Mouse (Mus musculus) limb, embryonic 15.5 days (tissue): ENCODE measurements around the gene Pard6a. TPM values are rescaled to one million over a fixed set of nuclear protein-coding genes. Genes with fewer than 3 reads are reported as not detected.

Experiments
- ATAC-seq: fragments of 200-750 bp; cut with Nextera tagmentation; 2 replicates; pipeline ENCODE4 v1.8.0; 2017; ENCODE audit warnings: low read depth, moderate TSS enrichment; ENCODE audit not compliant: insufficient number of reproducible peaks, low FRiP score, low TSS enrichment
- H3K27ac ChIP-seq: fragments of 300-500 bp; sonication (generic); 2 replicates; pipeline ENCODE4 v1.5.1; 2015; ENCODE audit warnings: moderate library complexity, mild to moderate bottlenecking, inconsistent platforms
- H3K27me3 ChIP-seq: fragments of 300-500 bp; sonication (generic); 2 replicates; pipeline ENCODE4 v1.6.1; 2015; ENCODE audit warnings: inconsistent platforms
- H3K36me3 ChIP-seq: fragments of 300-500 bp; sonication (generic); 2 replicates; pipeline ENCODE4 v1.6.1; 2015; ENCODE audit warnings: inconsistent platforms
- H3K4me1 ChIP-seq: fragments of 300-500 bp; sonication (generic); 2 replicates; pipeline ENCODE4 v1.6.1; 2015; ENCODE audit warnings: inconsistent platforms
- H3K4me2 ChIP-seq: fragments of 300-500 bp; sonication (generic); 2 replicates; pipeline ENCODE4 v1.6.1; 2015; ENCODE audit warnings: mild to moderate bottlenecking, inconsistent platforms
- H3K4me3 ChIP-seq: fragments of 300-500 bp; sonication (generic); 2 replicates; pipeline ENCODE4 v1.5.1; 2015; ENCODE audit warnings: mild to moderate bottlenecking, inconsistent platforms
- H3K9ac ChIP-seq: fragments of 300-500 bp; sonication (generic); 2 replicates; pipeline ENCODE4 v1.6.1; 2015; ENCODE audit warnings: inconsistent platforms
- H3K9me3 ChIP-seq: fragments of 300-500 bp; sonication (generic); 2 replicates; pipeline ENCODE4 v1.6.1; 2016; ENCODE audit warnings: inconsistent platforms
- WGBS: fragments of 180-500 bp; shearing (Covaris S2); methylation state at CpG from one replicate; pipeline ENCODE4 v1.1.7; 2015; 5-methylcytosine and 5-hydroxymethylcytosine counted together
- polyA plus RNA-seq: library from polyadenylated mRNA; unstranded; fragments of >200 nt; fragmentation: Nextera tagmentation; extraction: Ambion mirVana; gene quantifications from 2 replicates; pipeline ENCODE4 v1.2.1, GENCODE M21; 2015

Pard6a gene
- 15.2 and 17.5 TPM in 2 replicates for polyA plus RNA-seq

DNA sequence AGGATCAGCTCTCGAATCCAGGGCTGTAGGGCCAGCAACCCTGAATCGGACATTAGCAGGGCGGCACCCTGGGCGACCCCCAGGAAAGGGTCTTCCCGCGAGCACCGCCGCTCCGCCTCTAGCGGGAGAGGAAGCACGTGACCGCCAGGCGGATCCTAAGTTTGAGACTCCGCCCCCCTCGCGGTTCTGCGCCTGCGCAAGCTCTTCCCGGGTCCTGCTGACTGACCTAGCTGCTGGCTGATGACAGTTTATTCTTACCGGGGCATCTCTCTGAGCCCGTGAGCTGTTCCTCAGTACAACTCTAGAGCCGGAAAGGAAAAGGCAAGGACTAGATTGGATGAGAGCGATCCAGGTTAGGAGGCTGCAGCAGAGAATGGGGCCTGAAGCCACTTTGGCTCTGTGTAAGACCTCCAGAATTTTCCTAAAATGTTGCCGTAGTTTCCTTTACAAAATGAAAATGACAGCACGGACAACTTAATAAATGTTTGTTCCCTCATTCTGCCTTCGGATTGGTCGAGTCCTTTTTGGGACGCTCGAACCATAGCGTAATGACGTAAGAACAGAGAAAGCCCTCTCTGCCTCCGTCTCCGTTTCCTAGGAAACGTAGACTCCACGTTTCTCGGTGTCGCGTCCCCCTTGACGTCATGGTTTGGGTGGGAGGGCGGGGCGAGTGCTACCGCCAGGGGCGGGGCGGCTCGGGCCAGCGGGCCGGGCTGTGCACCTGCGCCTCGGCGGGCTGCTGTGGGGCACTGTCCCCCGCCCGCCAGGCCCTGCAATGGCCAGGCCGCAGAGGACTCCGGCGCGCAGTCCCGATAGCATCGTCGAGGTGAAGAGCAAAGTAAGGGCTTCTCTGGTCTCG lies at the start of gene Pard6a, which contains the start of gene Acd:
Gene Pard6a (plus strand): TSS at position 183 of the 859 bp plus-strand sequence.
Gene Acd (minus strand): TSS at position 137 of the 859 bp plus-strand sequence.
- H3K4me2 ChIP-seq: peak within 1 kb of the TSS; percentile 92
- H3K9ac ChIP-seq: peak within 1 kb of the TSS; percentile 54
- peak within 1 kb of the TSS; percentile 96 for H3K27ac ChIP-seq
- no peaks in the 10 kb centered on the region for H3K9me3 ChIP-seq
- under 1% methylated on average over 60 of the region's 60 CpGs for WGBS
- peak; percentile 66 for ATAC-seq
- peaks cover 51% of the 10 kb centered on the region for H3K36me3 ChIP-seq
- H3K27me3 ChIP-seq: no peaks in the 10 kb centered on the region
- H3K4me1 ChIP-seq: peaks cover 24% of the 10 kb centered on the region
- H3K4me3 ChIP-seq: peak within 1 kb of the TSS; percentile 65

GRCm38 (mm10) chr8:105657641-105658040 lies 43.3 kb upstream of the Pard6a start:
- no peaks in the 10 kb centered on the region for H3K27me3 ChIP-seq
- H3K36me3 ChIP-seq: peaks cover 18% of the 10 kb centered on the region
- no peak overlapping the region for H3K4me3 ChIP-seq
- no peak overlapping the region for H3K4me2 ChIP-seq
- H3K4me1 ChIP-seq: no peaks in the 10 kb centered on the region
- no peak overlapping the region for H3K27ac ChIP-seq
- H3K9me3 ChIP-seq: no peaks in the 10 kb centered on the region
- no peak overlapping the region for H3K9ac ChIP-seq
- ATAC-seq: no peak

- ATAC-seq: no peak
- H3K27ac ChIP-seq: no peak overlapping the region
- H3K4me2 ChIP-seq: no peak overlapping the region
- WGBS: 73% methylated on average over 3 of the region's 3 CpGs
- H3K4me1 ChIP-seq: no peaks in the 10 kb centered on the region
- no peaks in the 10 kb centered on the region for H3K27me3 ChIP-seq
- no peak overlapping the region for H3K9ac ChIP-seq
- peaks cover 28% of the 10 kb centered on the region for H3K36me3 ChIP-seq
- H3K4me3 ChIP-seq: no peak overlapping the region
- H3K9me3 ChIP-seq: no peaks in the 10 kb centered on the region
These were observed 39.8 kb upstream of the Pard6a start for GRCm38 (mm10) chr8:105661167-105661566.

GRCm38 (mm10) chr8:105677891-105678290 lies 23.1 kb upstream of the Pard6a start:
- Histone ChIP-seq H3K27ac (no peak overlapping the region), H3K4me1 (no peaks in the 10 kb centered on the region), H3K9ac (no peak overlapping the region), H3K4me2 (no peak overlapping the region), H3K9me3 (no peaks in the 10 kb centered on the region), H3K27me3 (no peaks in the 10 kb centered on the region), H3K4me3 (no peak overlapping the region), H3K36me3 (peaks cover 93% of the 10 kb centered on the region)
- WGBS: 84% methylated on average over 1 of the region's 1 CpGs
- ATAC-seq: no peak

DNA sequence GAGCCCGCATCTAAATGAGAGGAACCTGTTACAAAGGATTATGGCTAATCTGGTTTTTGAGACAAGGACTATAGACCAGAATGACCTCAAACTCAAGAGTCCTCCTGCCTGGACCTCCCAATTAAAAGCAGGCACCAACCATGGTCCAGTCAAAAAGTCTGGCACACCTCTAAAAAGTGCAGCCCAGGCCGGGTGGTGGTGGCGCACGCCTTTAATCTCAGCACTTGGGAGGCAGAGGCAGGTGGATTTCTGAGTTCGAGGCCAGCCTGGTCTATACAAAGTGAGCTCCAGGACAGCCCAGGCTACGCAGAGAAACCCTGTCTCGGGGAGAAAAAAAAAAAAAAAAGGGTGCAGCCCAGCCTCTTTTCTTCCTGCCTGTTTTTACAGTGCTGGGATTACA lies 15.6 kb upstream of the Pard6a start:
- Histone ChIP-seq H3K4me3 (no peak overlapping the region), H3K36me3 (peaks cover 44% of the 10 kb centered on the region), H3K4me1 (peaks cover 12% of the 10 kb centered on the region), H3K4me2 (no peak overlapping the region), H3K9ac (no peak overlapping the region), H3K9me3 (no peaks in the 10 kb centered on the region), H3K27me3 (no peaks in the 10 kb centered on the region; the same call in 1 of the 2 replicates), H3K27ac (no peak overlapping the region)
- ATAC-seq: no peak
- 63% methylated on average over 7 of the region's 7 CpGs for WGBS

- H3K36me3 ChIP-seq: peaks cover 39% of the 10 kb centered on the region
- 0 out of 2 replicates have a peak within 1 kb of the TSS, but pooled peaks have one; percentile 2 for H3K9ac ChIP-seq
- ATAC-seq: 0 out of 2 replicates have a peak, but pooled peaks have one; percentile 31
- H3K4me3 ChIP-seq: peak within 1 kb of the TSS; percentile 20
- no peak within 1 kb of the TSS for H3K27ac ChIP-seq
- H3K4me1 ChIP-seq: peaks cover 12% of the 10 kb centered on the region
- H3K27me3 ChIP-seq: no peaks in the 10 kb centered on the region; the same call in 1 of the 2 replicates
- H3K4me2 ChIP-seq: peak within 1 kb of the TSS; percentile 48
- 6% methylated on average over 25 of the region's 26 CpGs for WGBS
- no peaks in the 10 kb centered on the region for H3K9me3 ChIP-seq
These were observed 15.1 kb upstream of the Pard6a start, which contains the start of gene Carmil2 for GRCm38 (mm10) chr8:105685796-105686308. TSS of gene Carmil2 (plus strand) at chr8:105686274.

- ATAC-seq: no peak
- no peak overlapping the region for H3K4me2 ChIP-seq
- WGBS: 50% methylated on average over 6 of the region's 6 CpGs
These were observed 14.4 kb upstream of the Pard6a start for GRCm38 (mm10) chr8:105686551-105686950.

GRCm38 (mm10) chr8:105687512-105687911 lies 13.4 kb upstream of the Pard6a start:
- H3K27me3 ChIP-seq: no peaks in the 10 kb centered on the region; the same call in 1 of the 2 replicates
- H3K4me2 ChIP-seq: no peak overlapping the region
- H3K36me3 ChIP-seq: peaks cover 23% of the 10 kb centered on the region
- H3K4me3 ChIP-seq: no peak overlapping the region
- H3K4me1 ChIP-seq: peaks cover 12% of the 10 kb centered on the region
- no peak overlapping the region for H3K9ac ChIP-seq
- no peak overlapping the region for H3K27ac ChIP-seq
- H3K9me3 ChIP-seq: no peaks in the 10 kb centered on the region
- WGBS: 63% methylated on average over 8 of the region's 8 CpGs
- ATAC-seq: no peak

More at GRCm38 (mm10) chr8:105686551-105686950, 14.4 kb upstream of the Pard6a start:
- no peak overlapping the region for H3K9ac ChIP-seq
- peaks cover 12% of the 10 kb centered on the region for H3K4me1 ChIP-seq
- no peak overlapping the region for H3K27ac ChIP-seq
- H3K4me3 ChIP-seq: no peak overlapping the region
- H3K9me3 ChIP-seq: no peaks in the 10 kb centered on the region
- peaks cover 32% of the 10 kb centered on the region for H3K36me3 ChIP-seq
- H3K27me3 ChIP-seq: no peaks in the 10 kb centered on the region; the same call in 1 of the 2 replicates

GRCm38 (mm10) chr8:105688242-105688752 lies 12.7 kb upstream of the Pard6a start:
- H3K36me3 ChIP-seq: peaks cover 16% of the 10 kb centered on the region
- peaks cover 12% of the 10 kb centered on the region for H3K4me1 ChIP-seq
- no peaks in the 10 kb centered on the region for H3K9me3 ChIP-seq
- H3K4me2 ChIP-seq: no peak overlapping the region
- WGBS: 69% methylated on average over 14 of the region's 14 CpGs
- no peak for ATAC-seq
- H3K9ac ChIP-seq: no peak overlapping the region
- no peaks in the 10 kb centered on the region; the same call in 1 of the 2 replicates for H3K27me3 ChIP-seq
- no peak overlapping the region for H3K4me3 ChIP-seq
- H3K27ac ChIP-seq: no peak overlapping the region

DNA sequence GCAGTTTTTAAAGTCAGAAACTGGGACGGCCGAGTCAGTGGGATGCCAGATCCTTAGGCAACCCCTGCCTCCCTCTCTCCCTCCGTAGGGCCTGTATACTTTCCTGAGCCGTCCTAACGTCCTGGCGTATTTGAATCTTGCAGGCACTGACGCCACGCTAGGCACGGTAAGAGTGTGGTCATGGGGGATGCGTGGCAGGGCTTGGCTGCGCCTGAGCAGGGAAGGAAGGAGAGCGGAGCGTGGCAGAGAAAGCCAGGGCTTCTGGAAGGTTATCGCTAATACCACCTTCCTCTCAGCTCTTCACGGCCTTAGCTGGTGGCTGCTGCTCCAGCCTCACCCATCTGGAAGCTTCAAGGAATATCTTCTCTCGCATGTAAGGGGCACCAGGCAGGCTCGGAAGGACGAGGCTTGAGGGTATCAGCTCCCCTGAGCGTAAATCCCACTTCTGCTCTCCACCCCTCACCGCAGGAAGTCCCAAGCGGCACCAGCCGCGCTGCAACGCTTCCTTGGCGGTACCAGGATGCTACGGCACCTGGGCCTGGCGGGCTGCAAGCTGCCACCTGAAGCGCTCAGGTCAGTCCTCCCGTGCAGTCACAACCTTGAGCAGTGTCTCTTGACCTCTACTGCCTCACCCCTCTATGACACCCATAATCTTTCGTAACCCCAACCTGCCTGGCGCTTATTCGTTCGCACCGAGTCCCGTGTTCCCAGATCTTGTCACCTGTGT lies 11.5 kb upstream of the Pard6a start:
- 59% methylated on average over 35 of the region's 35 CpGs for WGBS
- H3K9me3 ChIP-seq: no peaks in the 10 kb centered on the region
- H3K4me3 ChIP-seq: no peak overlapping the region
- peaks cover 5% of the 10 kb centered on the region for H3K27me3 ChIP-seq
- 0 out of 2 replicates have a peak, but pooled peaks cover 4% of the 10 kb centered on the region for H3K36me3 ChIP-seq
- no peak overlapping the region for H3K4me2 ChIP-seq
- no peak for ATAC-seq
- H3K27ac ChIP-seq: no peak overlapping the region
- peaks cover 22% of the 10 kb centered on the region for H3K4me1 ChIP-seq
- H3K9ac ChIP-seq: no peak overlapping the region

DNA sequence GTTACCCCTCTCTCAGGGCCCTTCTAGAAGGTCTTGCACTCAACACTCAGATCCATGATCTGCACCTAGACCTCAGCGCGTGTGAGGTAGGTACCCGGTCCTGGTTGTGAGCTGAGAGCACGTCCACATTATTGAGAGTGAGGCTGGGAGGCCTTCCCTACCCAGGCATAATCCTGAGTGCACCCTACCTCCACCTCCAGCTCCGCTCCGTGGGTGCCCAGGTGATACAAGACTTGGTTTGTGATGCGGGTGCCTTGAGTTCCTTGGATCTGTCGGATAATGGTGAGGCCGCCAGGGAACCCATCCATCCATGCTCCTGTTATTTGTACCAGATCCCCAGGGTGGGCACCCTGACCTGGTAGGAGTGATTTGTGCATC lies 11.0 kb upstream of the Pard6a start:
- no peak overlapping the region for H3K4me3 ChIP-seq
- H3K9me3 ChIP-seq: no peaks in the 10 kb centered on the region
- no peak for ATAC-seq
- H3K4me2 ChIP-seq: no peak overlapping the region
- H3K27me3 ChIP-seq: peaks cover 10% of the 10 kb centered on the region
- WGBS: 89% methylated on average over 9 of the region's 9 CpGs
- H3K4me1 ChIP-seq: peaks cover 24% of the 10 kb centered on the region
- no peak overlapping the region for H3K9ac ChIP-seq
- no peak overlapping the region for H3K27ac ChIP-seq
- H3K36me3 ChIP-seq: no peaks in the 10 kb centered on the region
